Mouse (Mus musculus) stomach, embryonic 14.5 days (tissue): Measurements from ENCODE around the gene Krt78. TPM values are rescaled to one million over a fixed set of nuclear protein-coding genes. Genes with fewer than 3 reads are reported as not detected.
"Not testable (repeated sequence)": the region's sequence is repeated elsewhere in the genome, so short reads cannot be mapped to it uniquely, and the experiment has no call there.

Source experiments
- ATAC-seq: fragments of 200-750 bp; cut with Nextera tagmentation; 2 replicates; pipeline ENCODE4 v1.8.0; 2017; ENCODE audit warnings: low read depth, moderate TSS enrichment; ENCODE audit not compliant: insufficient number of reproducible peaks, insufficient read depth, low FRiP score
- H3K27ac ChIP-seq: fragments of 300-500 bp; sonication (generic); 2 replicates; pipeline ENCODE4 v1.5.1; 2014; ENCODE audit warnings: mild to moderate bottlenecking, low read length, moderate library complexity, mixed read lengths
- H3K27me3 ChIP-seq: fragments of 300-500 bp; sonication (generic); 2 replicates; pipeline ENCODE4 v1.6.1; 2014; ENCODE audit warnings: low read length, control low read depth, mixed read lengths; ENCODE audit not compliant: control insufficient read depth, insufficient read depth
- H3K36me3 ChIP-seq: fragments of 300-500 bp; sonication (generic); 2 replicates; pipeline ENCODE4 v1.6.1; 2014; ENCODE audit warnings: mild to moderate bottlenecking, control low read depth, low read length, moderate library complexity, mixed read lengths; ENCODE audit not compliant: control insufficient read depth, insufficient read depth
- H3K4me1 ChIP-seq: fragments of 300-500 bp; sonication (generic); 2 replicates; pipeline ENCODE4 v1.6.1; 2014; ENCODE audit warnings: low read length, control low read depth, mixed read lengths; ENCODE audit not compliant: control insufficient read depth, insufficient read depth
- H3K4me2 ChIP-seq: fragments of 300-500 bp; sonication (generic); replicated peaks from 2 replicates; pipeline ENCODE4 v1.6.1; 2014; ENCODE audit warnings: low read depth, low read length, control low read depth
- H3K4me3 ChIP-seq: fragments of 300-500 bp; sonication (generic); 2 replicates; pipeline ENCODE4 v1.5.1; 2014; ENCODE audit warnings: low read depth, low read length, control low read depth
- H3K9ac ChIP-seq: fragments of 300-500 bp; sonication (generic); replicated peaks from 2 replicates; pipeline ENCODE4 v1.6.1; 2014; ENCODE audit warnings: low read depth, mild to moderate bottlenecking, control low read depth, low read length, moderate library complexity, mixed read lengths
- H3K9me3 ChIP-seq: fragments of 300-500 bp; sonication (generic); 2 replicates; pipeline ENCODE4 v1.6.1; 2016; ENCODE audit warnings: low read depth, low read length, control low read depth; ENCODE audit not compliant: control insufficient read depth
- WGBS: fragments of 180-500 bp; shearing (Covaris S2); extraction: QIAGEN DNeasy Blood & Tissue Kit; methylation state at CpG from one replicate; pipeline ENCODE4 v1.1.7; 2014; 5-methylcytosine and 5-hydroxymethylcytosine counted together
- polyA plus RNA-seq: library from polyadenylated mRNA; unstranded; fragments of >200 nt; fragmentation: Nextera tagmentation; extraction: Ambion mirVana; gene quantifications from 2 replicates; pipeline ENCODE4 v1.2.1, GENCODE M21; 2014

The Krt78 gene
- polyA plus RNA-seq: 0.36 and 0.66 TPM in 2 replicates

DNA sequence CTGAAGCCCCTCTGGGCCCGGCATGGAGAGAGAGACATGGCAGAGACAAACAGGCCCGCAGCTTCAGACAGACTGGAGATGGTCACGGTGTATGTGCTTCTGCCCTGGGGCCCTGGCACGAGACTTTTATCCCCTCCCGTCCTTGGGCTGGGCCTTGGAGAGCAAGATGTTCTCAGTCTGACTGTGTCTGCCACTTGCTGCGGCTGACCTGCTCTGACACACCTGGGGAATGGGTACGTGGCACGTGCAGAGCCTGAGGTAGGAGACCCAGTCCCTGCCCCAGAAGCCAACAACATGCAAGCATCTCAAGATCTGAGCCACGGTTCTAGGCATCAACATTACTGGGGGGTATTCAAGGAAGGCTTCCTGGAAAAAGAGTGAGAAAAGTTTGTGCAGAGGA lies at the start of gene Krt78:
Krt78 (minus strand) TSS at position 101 of the 400 bp plus-strand sequence.
- 87% methylated on average over 9 of the region's 9 CpGs for WGBS
- H3K9ac ChIP-seq: no peak within 1 kb of the TSS

DNA sequence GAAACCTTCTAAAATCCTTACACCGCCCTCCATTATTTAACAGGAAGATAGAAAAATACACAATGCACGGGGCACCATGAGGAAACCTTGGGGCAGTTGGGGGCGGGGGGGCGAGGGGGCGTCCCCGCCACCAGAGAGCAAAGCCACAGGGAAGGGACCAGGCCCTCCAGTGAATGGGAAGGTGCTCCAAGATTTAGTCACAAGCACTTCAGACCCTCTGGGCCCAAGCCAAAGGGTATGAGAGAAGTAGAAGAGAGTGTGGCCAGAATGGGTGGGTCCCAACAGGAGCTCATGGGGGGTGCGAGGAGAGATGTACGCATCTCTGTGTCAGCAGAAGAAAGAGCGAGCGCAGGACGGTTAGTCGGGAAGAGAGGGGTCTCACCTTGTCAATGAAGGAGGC lies 49.4 kb upstream of the Krt78 start:
- Histone ChIP-seq H3K4me2 (peak overlapping the region; percentile 37), H3K9ac (peak overlapping the region; percentile 48; the same call in 1 of the 2 replicates), H3K27ac (peak overlapping the region; percentile 78), H3K27me3 (no peaks in the 10 kb centered on the region), H3K4me1 (peaks cover 23% of the 10 kb centered on the region), H3K9me3 (no peaks in the 10 kb centered on the region), H3K36me3 (no peaks in the 10 kb centered on the region), H3K4me3 (peak overlapping the region; percentile 36)
- no peak for ATAC-seq
- WGBS: 19% methylated on average over 12 of the region's 12 CpGs

More for the DNA sequence above, at the start of gene Krt78:
- no peak for ATAC-seq
- Histone ChIP-seq H3K36me3 (no peaks in the 10 kb centered on the region), H3K27me3 (no peaks in the 10 kb centered on the region), H3K27ac (peak within 1 kb of the TSS; percentile 72; the same call in 1 of the 2 replicates), H3K9me3 (no peaks in the 10 kb centered on the region), H3K4me1 (peaks cover 5% of the 10 kb centered on the region), H3K4me3 (no peak within 1 kb of the TSS), H3K4me2 (no peak within 1 kb of the TSS)

DNA sequence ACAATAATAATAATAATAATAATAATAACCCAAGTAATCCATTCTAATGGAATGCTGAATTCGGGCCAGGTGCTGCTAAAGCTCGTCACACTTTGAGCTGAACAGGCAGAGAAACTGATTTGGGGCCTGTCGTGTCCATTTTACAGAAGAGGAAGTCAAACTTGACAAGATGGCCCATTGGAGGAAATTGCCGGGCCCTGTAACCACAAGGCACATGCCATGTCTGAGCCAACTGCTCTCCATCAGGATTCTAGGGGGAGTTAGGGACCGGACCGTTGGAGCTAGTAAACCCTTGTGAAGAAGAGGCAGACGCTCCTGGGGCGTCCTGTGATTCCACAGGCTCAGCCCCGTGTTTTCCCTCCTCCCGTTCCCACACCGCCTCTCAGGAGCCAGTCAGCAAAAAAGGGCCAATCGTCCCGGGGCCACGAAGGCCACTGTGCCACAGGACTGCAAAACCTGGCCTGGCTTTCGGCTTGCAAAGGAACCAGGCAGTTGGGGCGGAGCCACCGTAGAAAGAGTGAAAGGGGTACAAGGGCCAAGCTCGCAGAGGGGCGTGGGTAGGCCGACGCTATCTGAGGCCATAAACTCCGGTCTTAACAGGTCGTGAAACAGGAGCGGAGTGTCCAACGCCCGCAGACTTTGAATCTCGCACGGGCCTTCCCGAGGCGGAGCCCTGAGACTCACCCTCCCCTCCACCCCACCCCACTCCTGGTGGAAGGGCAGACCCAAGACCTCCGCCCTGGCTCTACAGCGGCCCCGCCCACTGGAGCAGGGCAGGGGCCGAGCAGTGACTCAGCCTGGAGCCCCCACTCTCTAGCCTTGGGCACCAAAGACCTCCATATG lies 48.8 kb upstream of the Krt78 start:
- Histone ChIP-seq H3K27me3 (no peaks in the 10 kb centered on the region), H3K4me1 (peaks cover 19% of the 10 kb centered on the region), H3K4me3 (peak overlapping the region; percentile 36), H3K4me2 (peak overlapping the region; percentile 37), H3K36me3 (no peaks in the 10 kb centered on the region), H3K9me3 (no peaks in the 10 kb centered on the region), H3K9ac (peak overlapping the region; percentile 48), H3K27ac (peak overlapping the region; percentile 78)
- peak; percentile 66 for ATAC-seq
- 8% methylated on average over 34 of the region's 34 CpGs for WGBS

DNA sequence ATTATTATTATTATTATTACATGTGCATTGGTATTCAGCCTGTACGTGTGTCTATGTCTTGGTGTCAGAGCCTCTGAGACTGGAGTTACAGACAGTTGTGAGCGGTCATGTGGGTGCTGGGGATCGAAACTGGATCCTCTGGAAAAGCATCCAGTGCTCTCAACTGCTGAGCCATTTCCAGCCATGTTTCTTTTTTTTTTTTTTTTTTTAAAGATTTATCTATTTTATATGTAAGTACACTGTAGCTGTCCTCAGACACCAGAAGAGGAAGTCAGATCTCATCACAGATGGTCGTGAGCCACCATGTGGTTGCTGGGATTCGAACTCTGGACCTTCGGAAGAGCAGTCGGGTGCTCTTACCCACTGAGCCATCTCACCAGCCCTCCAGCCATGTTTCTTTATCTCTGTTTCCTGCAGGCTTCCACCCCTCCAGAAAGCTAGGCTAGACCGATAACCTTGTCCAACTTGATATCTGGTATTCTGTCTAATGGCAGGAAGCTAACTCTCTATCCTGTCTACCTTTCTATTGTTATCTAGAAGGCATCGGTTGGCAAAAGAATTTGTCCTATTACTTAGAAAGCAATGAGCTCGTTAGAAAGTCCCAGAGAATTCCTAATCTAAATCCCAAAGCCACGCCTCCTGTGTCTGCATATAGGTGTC lies 45.7 kb upstream of the Krt78 start:
- 85% methylated on average over 11 of the region's 11 CpGs for WGBS
- Histone ChIP-seq H3K36me3 (no peaks in the 10 kb centered on the region), H3K9me3 (no peaks in the 10 kb centered on the region), H3K4me2 (no peak overlapping the region), H3K4me3 (no peak overlapping the region), H3K9ac (no peak overlapping the region), H3K4me1 (no peaks in the 10 kb centered on the region; the same call in 1 of the 2 replicates), H3K27ac (no peak overlapping the region), H3K27me3 (no peaks in the 10 kb centered on the region)
- ATAC-seq: no peak

DNA sequence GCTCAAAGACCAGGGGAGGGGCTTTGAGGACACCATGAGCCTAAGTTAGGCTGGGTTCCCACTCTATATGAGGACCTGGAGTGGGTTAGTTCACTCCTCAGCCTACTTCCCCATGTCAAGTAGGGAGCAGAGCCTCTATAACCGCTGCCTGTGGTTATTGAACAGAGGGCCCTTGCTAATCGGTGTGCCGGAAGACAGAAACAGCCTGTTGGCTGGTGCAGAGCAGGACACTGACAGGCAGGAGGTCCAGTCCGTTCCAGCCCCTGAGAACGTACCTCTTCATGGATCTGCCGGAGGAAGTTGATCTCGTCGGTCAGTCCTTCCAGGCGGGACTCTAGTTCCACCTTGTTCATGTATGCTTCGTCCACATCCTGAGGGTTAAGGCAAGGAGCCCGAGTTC lies 45.1 kb upstream of the Krt78 start:
- Histone ChIP-seq H3K27me3 (no peaks in the 10 kb centered on the region), H3K27ac (no peak overlapping the region), H3K4me3 (no peak overlapping the region), H3K9me3 (no peaks in the 10 kb centered on the region), H3K4me2 (no peak overlapping the region), H3K9ac (no peak overlapping the region), H3K36me3 (no peaks in the 10 kb centered on the region), H3K4me1 (no peaks in the 10 kb centered on the region)
- no peak for ATAC-seq
- 90% methylated on average over 11 of the region's 11 CpGs for WGBS

DNA sequence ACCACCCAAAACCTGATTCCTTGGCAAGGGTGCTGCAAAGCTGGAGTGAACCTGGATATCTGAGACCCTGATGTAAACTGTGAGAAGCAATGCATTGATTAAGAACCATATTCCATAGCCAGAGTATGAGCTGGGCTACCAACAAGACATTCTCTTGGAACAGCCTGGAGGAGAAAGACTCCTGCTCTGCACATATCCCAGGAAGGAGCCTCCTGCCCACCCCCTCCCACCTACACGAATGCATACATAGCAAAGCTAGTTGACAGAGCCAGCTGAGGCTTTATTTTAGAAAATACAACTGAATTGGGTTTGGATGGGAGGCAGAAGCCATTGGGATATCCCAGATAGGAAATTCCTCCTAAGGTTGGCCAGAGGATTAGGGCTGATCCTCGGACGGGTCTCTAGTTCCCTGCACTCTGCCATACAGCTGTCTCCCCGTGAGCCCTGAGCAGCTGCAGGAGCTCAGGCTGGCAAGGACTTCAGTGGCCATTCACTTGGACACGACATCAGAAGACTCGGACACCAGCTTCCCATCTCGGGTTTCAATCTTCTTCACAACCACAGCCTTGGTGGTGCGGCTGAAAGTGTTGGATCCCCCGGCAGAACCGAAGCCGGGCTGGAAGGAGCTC lies 42.5 kb upstream of the Krt78 start:
- not testable (repeated sequence) for H3K9ac ChIP-seq, ATAC-seq, H3K4me3 ChIP-seq, H3K27me3 ChIP-seq, H3K9me3 ChIP-seq, H3K4me1 ChIP-seq, H3K4me2 ChIP-seq, H3K36me3 ChIP-seq
- WGBS: 78% methylated on average over 11 of the region's 11 CpGs
- H3K27ac ChIP-seq: peak overlapping the region; percentile 10; the same call in 1 of the 2 replicates

DNA sequence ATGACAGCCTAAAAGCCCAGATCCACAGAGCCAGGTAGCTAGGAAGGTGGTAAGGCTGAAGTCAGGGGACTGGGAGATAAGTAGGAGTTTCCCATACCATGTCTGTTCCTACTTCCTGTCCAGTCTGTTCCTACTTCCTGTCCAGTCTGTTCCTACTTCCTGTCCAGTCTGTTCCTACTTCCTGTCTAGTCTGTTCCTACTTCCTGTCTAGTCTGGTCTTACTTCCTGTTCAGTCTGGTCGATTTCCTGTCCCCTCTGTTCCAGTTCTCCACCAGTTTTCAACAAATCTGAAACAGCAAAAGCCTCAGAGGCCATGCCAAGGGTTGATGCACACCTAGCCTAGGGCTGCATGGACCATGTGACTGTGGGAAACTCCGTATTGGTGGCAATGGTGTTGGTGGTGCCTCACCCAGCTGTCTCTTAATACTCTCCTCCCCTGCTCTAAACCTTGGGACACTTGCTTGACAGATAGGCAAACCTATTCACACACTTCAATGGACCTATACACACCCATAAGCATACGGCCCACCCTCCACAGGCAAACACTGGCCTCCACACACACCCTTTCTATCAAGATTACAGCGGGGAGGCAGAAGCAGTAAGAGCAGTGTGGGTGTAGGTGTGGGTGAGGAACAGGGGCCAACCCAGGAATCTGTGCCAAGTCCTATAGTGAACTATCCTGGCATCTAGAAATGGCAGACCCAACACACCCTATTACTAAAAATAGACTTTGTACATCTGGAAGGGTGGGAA lies 41.6 kb upstream of the Krt78 start:
- WGBS: 76% methylated on average over 4 of the region's 4 CpGs
- Histone ChIP-seq H3K4me1 (no peaks in the 10 kb centered on the region), H3K27ac (peak overlapping the region; percentile 58), H3K27me3 (no peaks in the 10 kb centered on the region), H3K4me2 (no peak overlapping the region), H3K4me3 (no peak overlapping the region), H3K9ac (no peak overlapping the region), H3K9me3 (no peaks in the 10 kb centered on the region), H3K36me3 (no peaks in the 10 kb centered on the region)
- peak; percentile 46; the same call in 1 of the 2 replicates for ATAC-seq

DNA sequence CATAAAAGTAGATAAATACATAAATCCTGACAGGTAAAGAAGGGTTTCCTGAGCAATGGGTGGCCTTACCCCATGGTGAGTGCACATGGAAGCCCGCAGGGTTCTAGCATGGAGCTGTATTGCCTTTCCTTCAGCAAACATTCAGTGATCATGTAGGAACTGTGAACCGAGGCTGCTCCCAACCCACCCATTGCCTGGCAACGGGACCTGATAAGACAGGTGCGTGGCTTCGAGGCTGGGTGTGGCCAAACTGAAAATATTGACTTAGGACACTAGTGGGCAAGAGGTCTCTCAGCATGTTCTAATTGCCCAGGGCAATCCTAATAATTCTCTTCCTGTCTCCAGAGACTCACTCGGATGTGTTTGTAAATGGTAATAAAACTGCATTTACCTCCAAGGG lies 40.3 kb upstream of the Krt78 start:
- ATAC-seq: peak; percentile 71

More for the DNA sequence above, 40.3 kb upstream of the Krt78 start:
- H3K27me3 ChIP-seq: no peaks in the 10 kb centered on the region
- H3K9me3 ChIP-seq: no peaks in the 10 kb centered on the region
- 64% methylated on average over 6 of the region's 6 CpGs for WGBS
- H3K4me2 ChIP-seq: no peak overlapping the region
- no peaks in the 10 kb centered on the region for H3K36me3 ChIP-seq
- no peak overlapping the region for H3K4me3 ChIP-seq
- H3K27ac ChIP-seq: no peak overlapping the region; the same call in 1 of the 2 replicates
- no peak overlapping the region for H3K9ac ChIP-seq
- H3K4me1 ChIP-seq: no peaks in the 10 kb centered on the region
